Mouse (Mus musculus): ENCODE measurements around the gene Pbld2. TPM values are rescaled to one million over a fixed set of nuclear protein-coding genes. Genes with fewer than 3 reads are reported as not detected.
A peak's percentile ranks its signal among the peaks of the same experiment; 100 is the strongest.

The Pbld2 gene
- polyA plus RNA-seq, 1 experiment from 2014 or later: 1.3 TPM

DNA sequence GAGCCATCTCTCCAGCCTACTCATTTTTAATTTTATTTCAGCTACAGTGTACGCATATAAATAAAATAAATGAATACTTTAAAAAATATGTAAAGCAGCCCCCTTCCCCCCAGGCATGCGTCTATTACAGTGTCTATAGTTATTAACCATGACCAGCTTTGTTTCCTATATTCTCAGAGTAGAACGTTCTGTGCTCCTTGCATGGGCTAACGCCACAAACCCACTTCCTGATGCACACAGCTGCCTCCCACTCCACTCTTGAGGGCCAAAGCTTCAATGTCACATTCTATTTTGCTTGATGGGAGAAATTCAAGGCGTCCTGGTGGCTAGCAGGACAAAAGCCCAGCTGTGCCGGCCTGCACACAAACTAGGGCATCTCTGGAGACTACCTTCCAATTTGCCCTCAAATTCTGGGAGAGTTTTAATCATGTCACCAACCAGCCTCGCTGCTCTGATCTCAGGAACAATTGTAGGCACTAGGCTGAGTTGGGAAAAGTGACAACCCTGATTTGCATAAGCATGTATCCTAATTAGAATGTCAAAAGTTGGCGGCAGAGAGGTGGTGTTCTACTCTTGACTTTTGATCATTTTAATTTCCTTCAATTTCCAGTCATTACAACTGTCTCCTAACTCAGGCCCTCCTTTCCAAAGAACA lies 65.1 kb downstream of the Pbld2 start:
- peak; percentile 58; the same call in 1 of the 2 replicates for ATAC-seq
- Histone ChIP-seq H3K4me2 (replicated peaks) (peak overlapping the region; percentile 60), H3K4me3 (replicated peaks) (peak overlapping the region; percentile 29), H3K27me3 (no peaks in the 10 kb centered on the region), H3K27ac (peak overlapping the region; percentile 39; the same call in 1 of the 2 replicates), H3K4me1 (replicated peaks) (peaks cover 18% of the 10 kb centered on the region), H3K36me3 (no peaks in the 10 kb centered on the region), H3K9me3 (no peaks in the 10 kb centered on the region), H3K9ac (replicated peaks) (no peak overlapping the region)
- 18% methylated on average over 8 of the region's 8 CpGs for WGBS

DNA sequence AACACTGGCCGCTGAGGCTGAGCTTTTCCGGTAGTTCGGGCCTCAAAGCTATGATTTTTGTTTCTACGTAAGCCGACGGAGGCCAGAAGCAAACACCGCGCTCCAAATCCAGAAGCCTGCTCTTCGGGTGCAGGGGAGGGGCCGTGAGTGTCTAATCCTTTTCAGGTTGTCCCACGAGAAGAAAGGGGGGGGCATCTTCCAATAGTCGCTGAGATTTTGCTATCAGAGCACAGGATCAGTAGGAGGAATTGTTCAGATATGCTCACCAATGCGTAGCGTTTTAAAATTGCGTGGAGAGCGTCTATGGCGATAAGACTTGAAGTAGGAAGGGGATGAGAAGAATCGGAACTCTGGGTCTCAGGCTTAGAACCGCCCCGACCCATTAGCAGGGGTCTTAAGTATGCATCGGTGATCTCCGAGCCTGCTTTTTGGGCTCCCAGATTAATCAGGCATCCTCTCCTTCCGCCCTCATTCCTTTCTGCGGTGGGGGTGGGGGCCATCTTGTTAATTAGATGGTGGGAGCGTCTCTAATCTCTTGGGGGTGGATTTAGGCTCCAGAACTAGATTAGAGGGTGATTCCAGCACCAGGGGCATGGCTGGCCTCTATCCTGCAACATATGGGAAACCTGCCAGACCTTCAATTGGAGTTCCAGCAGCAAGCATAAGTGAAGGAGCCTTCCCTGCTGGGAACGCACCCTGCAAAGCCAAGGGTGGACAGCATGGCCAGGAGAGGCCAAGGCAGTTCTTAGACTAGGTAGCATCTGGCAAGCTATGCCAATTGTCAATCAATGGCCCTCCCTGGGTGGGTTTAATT lies 65.8 kb downstream of the Pbld2 start:
- no peaks in the 10 kb centered on the region for H3K9me3 ChIP-seq
- H3K27ac ChIP-seq: peak overlapping the region; percentile 1; the same call in 1 of the 2 replicates
- H3K27me3 ChIP-seq: no peaks in the 10 kb centered on the region
- peak overlapping the region; percentile 29 for H3K4me3 ChIP-seq (replicated peaks)
- H3K4me1 ChIP-seq (replicated peaks): peaks cover 18% of the 10 kb centered on the region
- 3% methylated on average over 26 of the region's 26 CpGs for WGBS
- H3K9ac ChIP-seq (replicated peaks): peak overlapping the region; percentile 56
- H3K4me2 ChIP-seq (replicated peaks): peak overlapping the region; percentile 60
- ATAC-seq: peak; percentile 55
- no peaks in the 10 kb centered on the region for H3K36me3 ChIP-seq

DNA sequence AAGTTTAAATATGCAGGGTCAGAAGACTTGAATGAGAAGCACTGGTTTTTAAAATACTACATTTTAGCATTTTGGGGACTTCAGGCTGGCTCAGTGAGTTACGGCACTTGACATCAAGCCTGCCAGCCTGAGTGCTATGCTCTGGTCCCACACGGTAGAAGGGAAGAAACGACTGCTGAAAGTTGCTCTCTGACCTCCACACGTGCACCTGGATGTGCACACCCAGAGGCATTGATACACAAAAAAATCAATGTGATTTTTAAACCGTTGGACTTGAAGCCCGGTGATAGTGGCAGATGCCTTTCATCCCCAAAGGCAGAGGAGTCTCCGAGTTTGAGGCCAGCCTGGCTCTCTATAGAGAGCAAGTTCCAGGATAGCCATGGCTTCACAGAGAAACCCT lies 67.8 kb downstream of the Pbld2 start:
- H3K27me3 ChIP-seq: no peaks in the 10 kb centered on the region
- no peak overlapping the region for H3K27ac ChIP-seq
- H3K4me2 ChIP-seq (replicated peaks): no peak overlapping the region
- H3K4me1 ChIP-seq (replicated peaks): peaks cover 18% of the 10 kb centered on the region
- no peak overlapping the region for H3K9ac ChIP-seq (replicated peaks)
- ATAC-seq: no peak
- no peak overlapping the region for H3K4me3 ChIP-seq (replicated peaks)
- no peaks in the 10 kb centered on the region for H3K9me3 ChIP-seq
- 75% methylated on average over 7 of the region's 7 CpGs for WGBS
- no peaks in the 10 kb centered on the region for H3K36me3 ChIP-seq

DNA sequence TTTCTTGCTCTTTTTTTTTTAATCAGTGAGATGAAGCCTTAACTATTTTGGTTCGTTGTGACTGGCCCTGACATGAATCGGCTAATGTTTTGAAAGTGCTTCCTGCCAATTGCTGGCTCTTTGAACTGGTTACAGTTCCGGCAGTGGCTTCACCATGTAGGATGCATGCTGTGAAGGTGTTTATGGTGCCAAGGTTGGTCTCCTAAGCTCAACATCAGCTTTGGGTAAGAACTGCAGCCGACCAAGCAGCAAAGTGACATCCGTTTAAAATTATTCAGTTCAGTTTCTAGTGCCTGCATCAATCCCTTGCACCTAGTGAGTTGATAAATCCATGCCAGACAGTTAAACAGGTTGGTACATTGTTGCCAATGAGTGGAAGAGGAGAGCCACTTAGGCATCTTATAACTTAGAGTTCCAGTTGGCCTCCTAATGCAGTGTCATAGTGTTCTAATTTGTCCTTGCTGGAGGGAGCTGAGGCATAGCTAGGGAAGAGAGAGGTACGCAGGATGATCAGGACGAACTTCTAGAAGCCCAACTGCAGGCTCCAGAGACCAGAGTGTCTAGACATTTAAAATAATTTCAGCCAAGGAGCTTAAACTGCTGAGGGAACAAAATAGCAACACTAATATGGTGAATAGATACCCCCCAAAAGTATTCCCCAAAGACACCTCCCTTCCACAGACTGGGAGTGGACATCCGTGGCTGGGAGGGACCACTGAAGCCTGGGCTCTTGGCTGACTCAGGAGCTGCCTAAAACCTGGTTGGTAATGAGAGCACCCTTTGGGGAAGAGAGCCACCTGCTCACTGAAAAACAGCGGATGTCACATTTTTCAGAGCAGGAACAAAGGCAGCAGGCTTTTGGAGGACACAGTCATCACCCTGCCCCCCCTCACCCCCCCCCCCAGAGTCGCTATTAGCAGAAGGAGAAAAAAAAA lies 68.8 kb downstream of the Pbld2 start:
- no peak overlapping the region for H3K27ac ChIP-seq

DNA sequence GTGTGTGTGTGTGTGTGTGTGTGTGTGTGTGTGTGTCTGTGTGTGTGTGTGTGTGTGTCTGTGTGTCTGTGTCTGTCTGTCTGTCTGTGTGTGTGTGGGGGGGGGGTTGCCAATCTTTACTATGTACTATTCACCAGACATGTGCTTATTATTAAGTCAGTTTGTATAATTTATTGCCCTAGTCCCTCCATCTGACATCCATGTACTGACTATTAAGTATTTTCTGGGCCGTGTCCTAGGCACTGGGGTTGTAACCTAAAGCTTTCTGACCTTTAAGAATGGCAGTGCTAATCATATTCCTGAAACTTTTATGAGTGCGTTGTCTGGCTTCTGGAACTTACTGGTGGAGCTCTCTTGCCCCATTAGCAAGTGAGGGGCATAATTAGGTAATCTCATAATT lies 72.6 kb downstream of the Pbld2 start:
- Histone ChIP-seq H3K36me3 (no peaks in the 10 kb centered on the region), H3K4me3 (replicated peaks) (no peak overlapping the region), H3K4me1 (replicated peaks) (peaks cover 13% of the 10 kb centered on the region), H3K9ac (replicated peaks) (no peak overlapping the region), H3K9me3 (no peaks in the 10 kb centered on the region), H3K27ac (no peak overlapping the region), H3K4me2 (replicated peaks) (no peak overlapping the region), H3K27me3 (peaks cover 22% of the 10 kb centered on the region; the same call in 1 of the 2 replicates)
- ATAC-seq: no peak
- WGBS: 77% methylated on average over 2 of the region's 2 CpGs

More for the DNA sequence above, 68.8 kb downstream of the Pbld2 start:
- H3K4me1 ChIP-seq (replicated peaks): peaks cover 18% of the 10 kb centered on the region
- no peaks in the 10 kb centered on the region for H3K36me3 ChIP-seq
- peaks cover 4% of the 10 kb centered on the region; the same call in 1 of the 2 replicates for H3K27me3 ChIP-seq
- H3K4me2 ChIP-seq (replicated peaks): no peak overlapping the region
- no peaks in the 10 kb centered on the region for H3K9me3 ChIP-seq
- no peak for ATAC-seq
- H3K4me3 ChIP-seq (replicated peaks): no peak overlapping the region
- no peak overlapping the region for H3K9ac ChIP-seq (replicated peaks)
- WGBS: 77% methylated on average over 10 of the region's 10 CpGs

DNA sequence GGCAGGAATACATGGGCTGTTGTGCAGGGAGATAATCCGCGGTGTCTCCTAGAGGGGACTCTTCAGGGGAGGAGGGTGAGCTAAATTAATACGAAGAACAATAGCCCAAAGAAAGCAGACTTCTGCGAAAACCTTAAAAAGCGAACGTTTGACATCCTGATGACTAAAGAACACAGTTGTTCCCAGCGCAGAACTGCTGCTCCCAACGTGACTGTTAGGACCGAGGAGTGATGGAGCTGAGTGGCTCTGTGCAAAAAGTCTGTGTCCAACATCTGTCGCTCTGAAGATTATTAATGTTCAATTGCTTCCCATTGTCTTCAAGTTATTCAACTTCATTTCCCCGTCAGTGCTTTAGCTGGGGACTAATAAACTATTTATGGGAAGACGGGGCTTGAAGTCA lies 74.1 kb downstream of the Pbld2 start:
- Histone ChIP-seq H3K4me3 (replicated peaks) (no peak overlapping the region), H3K9me3 (no peaks in the 10 kb centered on the region), H3K36me3 (no peaks in the 10 kb centered on the region), H3K4me1 (replicated peaks) (peaks cover 13% of the 10 kb centered on the region), H3K4me2 (replicated peaks) (no peak overlapping the region), H3K27me3 (peaks cover 25% of the 10 kb centered on the region; the same call in 1 of the 2 replicates), H3K9ac (replicated peaks) (no peak overlapping the region), H3K27ac (no peak overlapping the region)
- ATAC-seq: no peak
- WGBS: 47% methylated on average over 12 of the region's 12 CpGs

DNA sequence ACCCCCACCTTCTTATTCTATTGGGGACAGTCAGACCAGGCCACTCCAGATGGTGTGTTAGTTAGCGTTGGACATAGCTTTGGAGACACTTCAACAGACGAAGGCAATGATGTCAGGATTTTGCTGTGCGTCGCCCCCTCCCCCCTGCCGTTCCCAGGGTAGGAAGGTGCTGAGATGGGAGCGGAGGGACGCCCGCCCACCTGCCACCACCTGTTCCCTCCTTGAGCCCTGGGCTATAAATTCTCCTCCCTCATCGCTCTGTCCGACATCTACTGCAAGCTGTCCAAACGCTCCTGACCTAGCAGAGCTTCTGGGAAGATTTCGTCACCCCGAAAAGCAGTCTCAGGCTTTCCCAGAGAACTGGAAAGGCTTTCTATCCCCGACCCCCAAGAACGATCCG lies 75.4 kb downstream of the Pbld2 start, which contains the start of gene Atoh7:
TSS of gene Atoh7 (plus strand) at position 131 of the 400 bp plus-strand sequence.
- peaks cover 13% of the 10 kb centered on the region for H3K4me1 ChIP-seq (replicated peaks)
- H3K27ac ChIP-seq: peak within 1 kb of the TSS; percentile 62
- peak within 1 kb of the TSS; percentile 60 for H3K4me3 ChIP-seq (replicated peaks)
- H3K9ac ChIP-seq (replicated peaks): peak within 1 kb of the TSS; percentile 73
- H3K27me3 ChIP-seq: peaks cover 25% of the 10 kb centered on the region; the same call in 1 of the 2 replicates
- ATAC-seq: peak; percentile 19
- no peaks in the 10 kb centered on the region for H3K36me3 ChIP-seq
- H3K9me3 ChIP-seq: no peaks in the 10 kb centered on the region
- H3K4me2 ChIP-seq (replicated peaks): peak within 1 kb of the TSS; percentile 74
- WGBS: 4% methylated on average over 16 of the region's 16 CpGs

DNA sequence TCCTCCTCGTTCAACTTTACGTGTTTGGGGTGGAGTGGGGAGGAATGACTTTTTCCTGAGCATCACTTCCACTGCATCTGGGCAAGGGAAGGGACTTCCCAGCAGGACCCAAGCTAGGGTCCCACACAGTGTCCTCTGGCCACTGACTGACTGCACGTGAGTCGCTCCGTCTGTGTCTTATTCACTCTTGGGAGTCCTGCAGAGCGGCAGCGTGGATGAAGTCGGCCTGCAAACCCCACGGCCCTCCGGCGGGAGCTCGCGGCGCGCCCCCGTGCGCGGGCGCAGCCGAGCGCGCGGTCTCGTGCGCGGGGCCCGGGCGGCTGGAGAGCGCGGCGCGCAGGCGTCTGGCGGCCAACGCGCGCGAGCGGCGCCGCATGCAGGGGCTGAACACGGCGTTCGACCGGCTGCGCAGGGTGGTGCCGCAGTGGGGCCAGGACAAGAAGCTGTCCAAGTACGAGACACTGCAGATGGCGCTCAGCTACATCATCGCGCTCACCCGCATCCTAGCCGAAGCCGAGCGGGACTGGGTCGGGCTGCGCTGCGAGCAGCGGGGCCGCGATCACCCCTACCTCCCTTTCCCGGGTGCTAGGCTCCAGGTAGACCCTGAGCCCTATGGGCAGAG lies 75.9 kb downstream of the Pbld2 start:
- peak overlapping the region; percentile 62 for H3K27ac ChIP-seq
- ATAC-seq: peak; percentile 92
- H3K36me3 ChIP-seq: no peaks in the 10 kb centered on the region
- H3K27me3 ChIP-seq: peaks cover 25% of the 10 kb centered on the region; the same call in 1 of the 2 replicates
- peak overlapping the region; percentile 74 for H3K4me2 ChIP-seq (replicated peaks)
- peak overlapping the region; percentile 73 for H3K9ac ChIP-seq (replicated peaks)
- H3K9me3 ChIP-seq: no peaks in the 10 kb centered on the region
- under 1% methylated on average over 62 of the region's 62 CpGs for WGBS
- peak overlapping the region; percentile 60 for H3K4me3 ChIP-seq (replicated peaks)
- H3K4me1 ChIP-seq (replicated peaks): peaks cover 13% of the 10 kb centered on the region

DNA sequence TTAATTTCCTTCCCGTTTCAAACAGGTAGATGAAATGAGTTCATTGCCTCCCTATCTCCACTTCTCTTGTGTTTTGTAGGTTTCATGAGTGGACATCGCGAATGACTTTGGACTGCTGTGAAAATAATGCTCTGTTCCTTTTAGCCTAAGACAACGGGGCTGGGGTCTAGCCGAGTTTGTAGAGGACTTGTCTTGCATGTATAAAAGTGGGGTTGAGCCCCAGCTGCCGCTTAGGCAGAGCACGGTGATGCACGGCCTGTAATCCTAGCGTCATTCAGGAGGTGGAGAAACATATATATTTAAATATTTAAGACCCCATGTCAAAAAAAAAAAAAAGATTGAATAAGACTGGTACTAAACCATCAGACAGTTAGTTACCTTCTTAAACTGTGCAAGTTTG lies 76.5 kb downstream of the Pbld2 start:
- Histone ChIP-seq H3K4me1 (replicated peaks) (peaks cover 13% of the 10 kb centered on the region), H3K9me3 (no peaks in the 10 kb centered on the region), H3K4me3 (replicated peaks) (peak overlapping the region; percentile 60), H3K27ac (peak overlapping the region; percentile 62; the same call in 1 of the 2 replicates), H3K4me2 (replicated peaks) (peak overlapping the region; percentile 74), H3K9ac (replicated peaks) (peak overlapping the region; percentile 73), H3K27me3 (peaks cover 25% of the 10 kb centered on the region; the same call in 1 of the 2 replicates), H3K36me3 (no peaks in the 10 kb centered on the region)
- WGBS: 5% methylated on average over 9 of the region's 9 CpGs
- peak; percentile 55 for ATAC-seq

Data from midbrain, embryonic 13.5 days (tissue).